Mouse (Mus musculus) CH12.LX (cell line): ENCODE measurements around the gene Sema6d.

Experiments
- CTCF ChIP-seq, 2 experiments: IDR thresholded peaks in 1 of 2; conservative IDR thresholded peaks in 1 of 2; 2 replicates each; pipeline ENCODE4 v1.5.1; 2011 to 2012; ENCODE audit warnings: low read depth in 2 of 2, low read length in 2 of 2, improper control_type of control experiment in 1 of 2, inconsistent platforms in 1 of 2, mild to moderate bottlenecking in 1 of 2, moderate library complexity in 1 of 2
- HCFC1 ChIP-seq: IDR thresholded peaks from 2 replicates; pipeline ENCODE4 v1.6.1; 2012; ENCODE audit warnings: low read depth, mild to moderate bottlenecking, inconsistent platforms, low read length, improper control_type of control experiment
- MAX ChIP-seq: IDR thresholded peaks from 2 replicates; pipeline ENCODE4 v1.6.1; 2011; ENCODE audit warnings: low read length, improper control_type of control experiment
- NELFE ChIP-seq: IDR thresholded peaks from 2 replicates; pipeline ENCODE4 v1.6.1; 2011; ENCODE audit warnings: low read depth, low read length, improper control_type of control experiment
- POLR2A ChIP-seq: IDR thresholded peaks from 2 replicates; pipeline ENCODE4 v1.6.1; 2011; ENCODE audit warnings: low read depth, mild to moderate bottlenecking, improper control_type of control experiment, low read length

GRCm38 (mm10) chr2:124531062-124531461, 441.3 kb downstream of the Sema6d start:
- no peak for TF ChIP-seq MAX
- TF ChIP-seq POLR2A: no peak
- TF ChIP-seq CTCF (conservative IDR thresholded peaks at IDR 0.05 in 1 of 2, IDR thresholded peaks at IDR 0.05 in 1 of 2; ENCODE audit: low read depth in 2 of 2, low read length in 2 of 2): no peak
- no peak for TF ChIP-seq HCFC1
- TF ChIP-seq NELFE: no peak
